Comparison of ENCODE assay signal across 13 mouse cellular contexts in genomic region chr2:170058774-170059173, GRCm38 (mm10).
A peak's percentile ranks its signal among the peaks of the same experiment; 100 is the strongest.
DNase-seq lines count a peak whose midpoint lies in the region; ATAC-seq and TF ChIP-seq lines count a peak whose summit lies in the region.
"Had no signal": no experiment of that assay in that cellular context is flagged by ENCODE, and none has a peak within 500 bp of the region (broad histone marks: within the 10 kb centered on the region; RNA-seq: fewer than 3 reads in every experiment).

No protein-coding gene starts in this region.

- H3K9ac ChIP-seq in intestine, embryonic 14.5 days (ENCODE audit: low read length): no peak overlapping the region
- no peak overlapping the region for H3K9ac ChIP-seq in intestine, embryonic 15.5 days
- no peak overlapping the region for H3K9ac ChIP-seq in lung, embryonic 15.5 days
- H3K9ac ChIP-seq: midbrain, embryonic 12.5 days; neural tube, embryonic 13.5 days had no signal

- no peak for TF ChIP-seq POLR2A in lung, adult 2 months (IDR thresholded peaks at IDR 0.05; ENCODE audit: borderline replicate concordance, extremely low read depth, low read depth, low read length)

- no peak for TF ChIP-seq CTCF in lung, adult 2 months (IDR thresholded peaks at IDR 0.05; ENCODE audit: insufficient read depth, low read length)

- H3K4me1 ChIP-seq in intestine, embryonic 14.5 days (replicated peaks; ENCODE audit: control insufficient read depth, insufficient read depth, low read length): peaks cover 7% of the 10 kb centered on the region; the same call in 1 of the 2 replicates
- H3K4me1 ChIP-seq in intestine, embryonic 15.5 days (replicated peaks): no peaks in the 10 kb centered on the region; the same call in 1 of the 2 replicates
- peaks cover 10% of the 10 kb centered on the region; the same call in 1 of the 2 replicates for H3K4me1 ChIP-seq in lung, embryonic 15.5 days
- H3K4me1 ChIP-seq in lung, adult 2 months (ENCODE audit: control insufficient read depth, insufficient read depth, low read length): no peaks in the 10 kb centered on the region
- H3K4me1 ChIP-seq: heart, embryonic 10.5 days; midbrain, embryonic 12.5 days; neural tube, embryonic 13.5 days had no signal

- H3K36me3 ChIP-seq in intestine, embryonic 14.5 days (ENCODE audit: control insufficient read depth, insufficient read depth, low read length): no peaks in the 10 kb centered on the region
- no peaks in the 10 kb centered on the region for H3K36me3 ChIP-seq in intestine, embryonic 15.5 days
- no peaks in the 10 kb centered on the region for H3K36me3 ChIP-seq in lung, embryonic 15.5 days
- H3K36me3 ChIP-seq: heart, embryonic 10.5 days; midbrain, embryonic 12.5 days; neural tube, embryonic 13.5 days had no signal

- peak overlapping the region; percentile 28; the same call in 1 of the 2 replicates for H3K27ac ChIP-seq in intestine, embryonic 14.5 days (ENCODE audit: low read depth)
- H3K27ac ChIP-seq in intestine, embryonic 15.5 days: no peak overlapping the region
- H3K27ac ChIP-seq in lung, embryonic 15.5 days: peak overlapping the region; percentile 58
- H3K27ac ChIP-seq: heart, embryonic 10.5 days; midbrain, embryonic 12.5 days had no signal

- H3K27me3 ChIP-seq in intestine, embryonic 14.5 days (replicated peaks; ENCODE audit: control insufficient read depth, insufficient read depth, low read length): no peaks in the 10 kb centered on the region
- H3K27me3 ChIP-seq in intestine, embryonic 15.5 days (replicated peaks): no peaks in the 10 kb centered on the region
- H3K27me3 ChIP-seq in lung, embryonic 15.5 days: no peaks in the 10 kb centered on the region
- H3K27me3 ChIP-seq: midbrain, embryonic 12.5 days; neural tube, embryonic 13.5 days had no signal

- H3K4me2 ChIP-seq in intestine, embryonic 14.5 days (ENCODE audit: low read length): no peak overlapping the region
- H3K4me2 ChIP-seq in intestine, embryonic 15.5 days (replicated peaks): no peak overlapping the region
- H3K4me2 ChIP-seq in lung, embryonic 15.5 days: peak overlapping the region; percentile 31
- H3K4me2 ChIP-seq: midbrain, embryonic 12.5 days; neural tube, embryonic 13.5 days had no signal

- peaks cover 5% of the 10 kb centered on the region; the same call in 1 of the 2 replicates for H3K9me3 ChIP-seq in intestine, embryonic 14.5 days (ENCODE audit: control insufficient read depth, low read length)
- H3K9me3 ChIP-seq in intestine, embryonic 15.5 days: no peaks in the 10 kb centered on the region
- 0 out of 2 replicates have a peak, but pooled peaks cover 3% of the 10 kb centered on the region for H3K9me3 ChIP-seq in lung, embryonic 15.5 days
- H3K9me3 ChIP-seq: heart, embryonic 10.5 days; midbrain, embryonic 12.5 days; neural tube, embryonic 13.5 days had no signal

- WGBS in intestine, embryonic 14.5 days: 61% methylated on average over 14 of the region's 14 CpGs
- 59% methylated on average over 14 of the region's 14 CpGs for whole genome bisulfite sequencing in intestine, embryonic 15.5 days
- 57% methylated on average over 14 of the region's 14 CpGs for WGBS in lung, embryonic 15.5 days
- WGBS in lung, adult 2 months: 75% methylated on average over 14 of the region's 14 CpGs

- ATAC-seq in intestine, embryonic 14.5 days (replicated peaks; ENCODE audit: low FRiP score, low TSS enrichment, low read depth): no peak
- no peak for ATAC-seq in intestine, embryonic 15.5 days
- ATAC-seq in lung, embryonic 15.5 days (ENCODE audit: borderline replicate concordance, extremely low read depth, low FRiP score, low TSS enrichment): peak; percentile 69; the same call in 1 of the 2 replicates

- H3K4me3 ChIP-seq in intestine, embryonic 14.5 days (ENCODE audit: low read depth, low read length): no peak overlapping the region
- H3K4me3 ChIP-seq in intestine, embryonic 15.5 days (replicated peaks): no peak overlapping the region
- no peak overlapping the region for H3K4me3 ChIP-seq in lung, embryonic 15.5 days
- H3K4me3 ChIP-seq in lung, adult 2 months (replicated peaks; ENCODE audit: extremely low read depth, low read depth, low read length): no peak overlapping the region
- H3K4me3 ChIP-seq: heart, embryonic 10.5 days; midbrain, embryonic 12.5 days; neural tube, embryonic 13.5 days had no signal

- peak; percentile 83 to 90 for DNase-seq in cerebellum, postnatal 10 days
- no peak for DNase-seq in cerebellum, adult 8-10 months
- no peak for DNase-seq in intestine, embryonic 14.5 days (ENCODE audit: low spot score)
- DNase-seq in lung, adult 2 months: no peak
- peak; percentile 73 for DNase-seq in lung, postnatal 10 days
- DNase-seq in ovary, postnatal 10 days (ENCODE audit: low spot score): no peak
- DNase-seq: adrenal gland, adult 8-10 months; right cerebral cortex, postnatal 14 days had no signal

Comparison
In these comparisons a context has a peak if more than half of its experiments do, and no peak if none do; other contexts are left out.
1. DNase-seq: peak in cerebellum, postnatal 10 days (2 of 2) and lung, postnatal 10 days (single experiment); none in cerebellum, adult 8-10 months (single experiment), intestine, embryonic 14.5 days (single experiment), lung, adult 2 months (single experiment) and ovary, postnatal 10 days (single experiment).